Comparison of ENCODE assay signal across 22 mouse cellular contexts in genomic region chr19:26579645-26580044, GRCm38 (mm10). TPM values are rescaled to one million over a fixed set of nuclear protein-coding genes. Genes with fewer than 3 reads are reported as not detected.
A peak's percentile ranks its signal among the peaks of the same experiment; 100 is the strongest.
DNase-seq lines count a peak whose midpoint lies in the region; ATAC-seq and TF ChIP-seq lines count a peak whose summit lies in the region.
"Had no signal": no experiment of that assay in that cellular context is flagged by ENCODE, and none has a peak within 500 bp of the region (broad histone marks: within the 10 kb centered on the region; RNA-seq: fewer than 3 reads in every experiment).

No protein-coding gene starts in this region.

- no peaks in the 10 kb centered on the region for H3K4me1 ChIP-seq in kidney, embryonic 14.5 days (ENCODE audit: control insufficient read depth, insufficient read depth, low read length)
- no peaks in the 10 kb centered on the region for H3K4me1 ChIP-seq in forebrain, postnatal 0 days (ENCODE audit: insufficient read depth)
- H3K4me1 ChIP-seq: hindbrain, embryonic 12.5 days; limb, embryonic 15.5 days; midbrain, embryonic 13.5 days; neural tube, embryonic 12.5 days had no signal

- 83% methylated on average over 5 of the region's 5 CpGs for WGBS in kidney, embryonic 14.5 days
- WGBS in forebrain, postnatal 0 days: 87% methylated on average over 5 of the region's 5 CpGs

- no peak for ATAC-seq in kidney, embryonic 14.5 days (ENCODE audit: low FRiP score, low TSS enrichment)
- no peak for ATAC-seq in forebrain, postnatal 0 days
- ATAC-seq: forebrain, embryonic 14.5 days; liver, postnatal 0 days; midbrain, embryonic 13.5 days had no signal

- H3K36me3 ChIP-seq in kidney, embryonic 14.5 days (ENCODE audit: control insufficient read depth, insufficient read depth, low read length): no peaks in the 10 kb centered on the region
- no peaks in the 10 kb centered on the region for H3K36me3 ChIP-seq in forebrain, postnatal 0 days (ENCODE audit: insufficient read depth)
- H3K36me3 ChIP-seq: hindbrain, embryonic 12.5 days; limb, embryonic 15.5 days; midbrain, embryonic 13.5 days; neural tube, embryonic 12.5 days had no signal

- no peak for TF ChIP-seq CTCF in forebrain, postnatal 0 days (IDR thresholded peaks at IDR 0.05; ENCODE audit: low read depth)

- DNase-seq in gastrocnemius, adult 18-20 months (ENCODE audit: low spot score): peak; percentile 8
- DNase-seq in gastrocnemius, adult 8-10 months (ENCODE audit: low spot score in 2 of 2): no peak
- peak; percentile 30 to 45 for DNase-seq in kidney, postnatal 25 days
- peak; percentile 34 to 59 for DNase-seq in adrenal gland, postnatal 36 days
- DNase-seq in spleen, adult 18-20 months: no peak
- DNase-seq in forebrain, postnatal 0 days: no peak
- DNase-seq: B cell, adult 2 months; cerebellum, adult 9-11 months; gastrocnemius, postnatal 36 days; heart, postnatal 10 days; liver, postnatal 0 days; lung, postnatal 10 days; right cerebral cortex, adult 18-20 months; thymus, postnatal 25 days had no signal

- H3K27me3 ChIP-seq in kidney, embryonic 14.5 days (ENCODE audit: control insufficient read depth, insufficient read depth, low read length): no peaks in the 10 kb centered on the region
- no peaks in the 10 kb centered on the region for H3K27me3 ChIP-seq in forebrain, postnatal 0 days (ENCODE audit: insufficient read depth, low read length)
- H3K27me3 ChIP-seq: hindbrain, embryonic 12.5 days; limb, embryonic 15.5 days; midbrain, embryonic 13.5 days; neural tube, embryonic 12.5 days had no signal

- H3K9me3 ChIP-seq in kidney, embryonic 14.5 days (ENCODE audit: control insufficient read depth, low read length): no peaks in the 10 kb centered on the region
- H3K9me3 ChIP-seq in forebrain, postnatal 0 days (ENCODE audit: low read length): no peaks in the 10 kb centered on the region
- H3K9me3 ChIP-seq: hindbrain, embryonic 12.5 days; limb, embryonic 15.5 days; midbrain, embryonic 13.5 days; neural tube, embryonic 12.5 days had no signal

- H3K4me3 ChIP-seq in kidney, embryonic 14.5 days (ENCODE audit: low read length): no peak overlapping the region
- H3K4me3 ChIP-seq in forebrain, postnatal 0 days (ENCODE audit: low read depth, low read length): no peak overlapping the region
- H3K4me3 ChIP-seq: hindbrain, embryonic 12.5 days; layer of hippocampus, adult 2 months; limb, embryonic 15.5 days; midbrain, embryonic 13.5 days; neural tube, embryonic 12.5 days had no signal

- no peak overlapping the region for H3K27ac ChIP-seq in kidney, embryonic 14.5 days (ENCODE audit: low read depth, low read length)
- no peak overlapping the region for H3K27ac ChIP-seq in forebrain, postnatal 0 days (ENCODE audit: low read depth, low read length)
- H3K27ac ChIP-seq: hindbrain, embryonic 12.5 days; layer of hippocampus, adult 2 months; limb, embryonic 15.5 days; midbrain, embryonic 13.5 days; neural tube, embryonic 12.5 days had no signal

- no peak overlapping the region for H3K4me2 ChIP-seq in kidney, embryonic 14.5 days (replicated peaks; ENCODE audit: low read depth, low read length)
- no peak overlapping the region for H3K4me2 ChIP-seq in forebrain, postnatal 0 days (ENCODE audit: low read depth)
- H3K4me2 ChIP-seq: heart, embryonic 11.5 days; hindbrain, embryonic 12.5 days; limb, embryonic 15.5 days; midbrain, embryonic 13.5 days; neural tube, embryonic 12.5 days had no signal

- no peak overlapping the region for H3K9ac ChIP-seq in kidney, embryonic 14.5 days (ENCODE audit: low read depth, low read length)
- no peak overlapping the region for H3K9ac ChIP-seq in forebrain, postnatal 0 days
- H3K9ac ChIP-seq: hindbrain, embryonic 12.5 days; limb, embryonic 15.5 days; liver, postnatal 0 days; midbrain, embryonic 13.5 days; neural tube, embryonic 12.5 days had no signal

RNA-seq across cellular contexts. Expression of gene Smarca2, which starts 25.2 kb away (rescaled TPM):
- total RNA-seq in gastrocnemius, adult 18-20 months (2021): 10 to 100 TPM; 56.2 to 71.8 TPM
- 10 to 100 TPM; 46.8 to 65.7 (median 58.7) TPM for total RNA-seq in gastrocnemius, adult 8-10 months (2022)
- 44.1 and 46.9 TPM in 2 replicates for polyA plus RNA-seq in kidney, embryonic 14.5 days (2014; fragmentation: Nextera tagmentation; extraction: Ambion mirVana)
- 10 to 100 TPM; 60.9 to 99.6 TPM for total RNA-seq in adrenal gland, postnatal 36 days (2021)
- total RNA-seq in forebrain, postnatal 0 days (2014; rRNA removed): 162 and 192 TPM in 2 replicates
- polyA plus RNA-seq in forebrain, postnatal 0 days (2015; fragmentation: Nextera tagmentation; extraction: Ambion mirVana): 66.6 and 135 TPM in 2 replicates

Comparison
In these comparisons a context has a peak if more than half of its experiments do, and no peak if none do; other contexts are left out.
1. DNase-seq: peak in gastrocnemius, adult 18-20 months (single experiment), kidney, postnatal 25 days (2 of 2) and adrenal gland, postnatal 36 days (2 of 2); none in gastrocnemius, adult 8-10 months (0 of 2), spleen, adult 18-20 months (0 of 2) and forebrain, postnatal 0 days (single experiment).